Mouse (Mus musculus) heart, adult 2 months (tissue): Measurements from ENCODE around the gene Pdgfa.

Experiments
- CTCF ChIP-seq: fragments of 200-600 bp; IDR thresholded peaks from 2 replicates; pipeline ENCODE4 v1.8.1; 2022; ENCODE audit warnings: antibody characterized with exemption, mild to moderate bottlenecking, moderate library complexity
- POLR2A ChIP-seq: fragments of 200-500 bp; IDR thresholded peaks from 2 replicates; pipeline ENCODE4 v1.6.1; 2011; ENCODE audit warnings: mild to moderate bottlenecking, low read depth, low read length, control low read depth; ENCODE audit not compliant: insufficient read depth

DNA sequence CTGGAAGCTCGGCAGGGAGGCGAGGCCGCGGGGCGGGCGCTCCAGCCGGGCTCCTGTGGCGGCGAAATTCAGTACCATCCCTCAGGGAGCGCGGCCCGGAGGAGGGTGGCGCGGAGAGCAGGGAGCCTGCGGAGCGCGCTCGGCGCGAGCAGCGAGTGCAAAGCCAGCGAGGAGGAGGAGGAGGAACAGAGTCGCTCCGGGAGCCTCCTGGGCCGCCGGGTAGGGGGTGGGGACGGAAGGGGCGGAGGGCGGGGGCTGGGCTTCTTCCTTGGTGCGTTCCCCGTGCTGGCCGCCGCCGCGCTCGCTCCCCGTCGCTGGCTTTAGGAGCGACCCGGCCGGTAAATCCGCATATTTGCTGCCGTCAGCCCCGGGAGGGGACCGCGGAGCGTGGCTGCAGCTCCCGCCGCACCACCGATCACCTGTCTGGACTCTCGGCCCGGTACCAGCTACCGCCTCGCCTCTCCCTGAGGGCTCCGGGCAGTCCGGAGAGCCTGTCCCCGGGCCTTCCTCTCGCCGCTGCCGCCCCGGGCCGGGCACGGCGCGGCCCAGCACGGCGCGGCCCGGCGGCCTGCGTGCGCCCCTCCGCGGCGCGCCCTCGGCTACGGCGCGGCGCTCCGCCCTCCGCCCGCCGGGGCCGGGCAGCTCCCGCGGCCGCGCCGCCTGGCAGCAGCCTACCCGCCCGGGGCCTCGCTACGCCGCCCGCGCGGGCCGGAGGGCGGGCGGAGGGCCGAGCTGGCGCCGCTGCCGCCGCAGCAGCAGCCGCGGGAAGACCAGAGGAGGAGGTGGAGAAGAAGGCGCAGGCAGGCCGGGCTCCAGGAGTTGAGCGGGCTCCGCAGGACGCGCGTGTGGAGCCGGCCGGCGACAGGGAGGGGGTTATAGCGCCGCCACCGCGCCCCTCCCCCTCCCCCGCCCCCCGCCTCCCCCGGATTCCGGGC, 2.1 kb downstream of the Pdgfa start:
- TF ChIP-seq POLR2A (no peak; the same call in 1 of the 2 replicates), CTCF (no peak; the same call in 1 of the 2 replicates)
